Mouse (Mus musculus): ENCODE data around the gene Cry2.

The Cry2 gene

DNA sequence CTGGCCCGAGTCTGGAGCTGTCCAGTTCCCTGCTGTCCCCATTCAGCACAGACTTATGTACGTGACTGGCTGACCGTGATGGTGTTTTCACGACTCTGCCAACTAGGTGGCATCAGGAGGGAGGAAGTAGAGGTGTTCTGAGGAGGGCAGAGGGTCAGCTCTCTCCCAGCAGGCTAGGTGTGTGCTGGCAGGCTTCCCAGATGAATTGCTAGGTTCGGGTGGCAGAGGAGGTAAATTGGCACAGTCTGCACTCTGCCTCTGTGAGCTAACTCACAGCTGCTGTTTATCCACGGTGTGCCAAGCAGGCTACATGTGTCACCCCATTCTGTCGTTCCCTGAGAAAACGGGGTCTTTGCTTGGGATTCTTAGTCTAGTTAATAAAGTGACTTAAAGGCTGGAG lies 12.8 kb upstream of the Cry2 start:
- in situ Hi-C loops (cut with MboI, MseI) = loop anchor here (5.0 kb wide), 1 partner anchor 474 kb away; no protein-coding TSS in a partner anchor

DNA sequence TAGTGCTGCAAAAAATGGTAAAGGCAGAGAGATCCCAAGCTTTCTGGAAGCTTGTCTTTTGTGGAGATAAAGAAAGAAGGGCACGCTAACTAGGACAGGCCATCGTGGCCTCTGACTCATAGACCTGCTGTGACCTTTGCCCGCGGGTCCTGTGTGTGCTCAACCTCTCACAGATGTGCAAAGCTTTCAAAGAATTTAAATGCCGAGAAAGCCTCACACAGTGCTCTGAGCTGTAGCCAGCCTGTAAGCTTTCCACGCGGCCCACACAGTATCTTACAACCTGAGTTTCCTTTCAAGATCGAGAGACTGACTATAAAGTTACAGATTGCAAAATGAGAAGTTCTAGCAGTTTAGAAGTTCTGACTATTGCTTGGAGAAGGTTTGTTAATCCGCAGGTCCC lies 12.0 kb upstream of the Cry2 start:
- in situ Hi-C loops (cut with MboI, MseI) = loop anchor here (5.0 kb wide), 1 partner anchor 474 kb away; no protein-coding TSS in a partner anchor

DNA sequence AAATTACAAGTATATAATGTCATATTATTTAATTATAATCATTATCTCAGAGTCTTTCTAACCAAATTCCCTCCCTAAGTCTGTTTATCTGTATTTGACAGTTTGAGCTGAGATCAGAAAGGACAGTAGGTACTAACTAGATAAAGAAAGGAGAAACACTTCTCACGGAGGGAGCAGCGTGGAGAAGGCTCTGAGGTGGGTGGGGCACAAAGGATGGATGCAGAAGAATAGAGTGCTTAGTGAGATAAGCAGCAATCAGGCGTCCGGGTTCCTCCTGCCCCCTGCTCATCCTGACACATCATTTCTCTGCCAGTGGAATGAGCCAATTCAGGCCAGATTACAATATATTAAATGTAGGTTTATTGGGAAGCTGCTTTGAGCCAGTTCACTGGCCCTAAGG lies 10.5 kb upstream of the Cry2 start:
- in situ Hi-C loops (cut with MboI, MseI) = no loop called here

DNA sequence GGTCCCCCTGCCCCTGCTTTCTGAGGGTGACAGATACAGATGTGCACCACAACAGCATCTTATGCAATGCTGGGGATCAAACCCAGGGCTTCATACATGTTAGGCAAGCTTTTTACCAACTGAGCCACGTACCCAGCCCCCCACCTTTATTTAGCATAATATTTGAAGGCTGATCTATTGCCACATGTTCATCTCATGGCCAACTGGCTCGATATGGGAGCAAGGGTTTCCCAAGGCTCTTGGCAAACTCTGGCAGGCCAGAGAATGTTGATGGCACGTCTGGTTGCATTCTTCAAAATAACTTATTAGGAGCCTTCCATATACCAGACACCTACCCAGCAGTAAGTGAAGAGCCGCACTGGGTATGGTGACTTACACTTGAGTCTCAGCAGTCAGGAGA lies 9.5 kb upstream of the Cry2 start:
- in situ Hi-C loops (cut with MboI, MseI) = no loop called here

DNA sequence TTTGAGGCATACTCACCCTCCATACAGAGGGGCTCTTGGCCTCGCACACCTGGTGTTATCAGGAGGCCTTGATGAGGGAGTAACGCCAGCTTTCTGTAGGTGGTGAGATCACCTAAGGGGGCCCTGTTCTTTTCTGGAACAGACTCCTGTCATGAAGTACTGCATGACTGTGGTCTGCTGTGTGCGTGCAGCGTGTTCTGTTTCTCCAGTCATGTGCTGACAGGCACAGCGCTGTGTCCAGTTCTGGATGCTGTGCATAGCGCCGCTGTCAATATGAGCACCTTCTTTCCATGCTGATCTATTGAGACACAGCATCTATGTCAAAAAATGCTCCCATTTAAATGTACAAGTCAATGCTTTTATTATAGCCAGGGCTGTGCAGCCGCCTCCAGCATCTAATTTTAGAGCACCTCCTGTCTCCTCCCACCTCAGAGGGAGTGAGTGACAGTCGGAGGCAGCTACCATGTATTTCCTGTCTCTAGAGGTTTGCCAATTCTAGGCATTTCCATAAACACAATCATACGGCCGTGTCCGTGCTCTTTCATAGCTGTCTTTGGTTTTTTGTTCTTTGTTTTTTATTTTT lies 8.7 kb upstream of the Cry2 start:
- in situ Hi-C loops (cut with MboI, MseI) = no loop called here

DNA sequence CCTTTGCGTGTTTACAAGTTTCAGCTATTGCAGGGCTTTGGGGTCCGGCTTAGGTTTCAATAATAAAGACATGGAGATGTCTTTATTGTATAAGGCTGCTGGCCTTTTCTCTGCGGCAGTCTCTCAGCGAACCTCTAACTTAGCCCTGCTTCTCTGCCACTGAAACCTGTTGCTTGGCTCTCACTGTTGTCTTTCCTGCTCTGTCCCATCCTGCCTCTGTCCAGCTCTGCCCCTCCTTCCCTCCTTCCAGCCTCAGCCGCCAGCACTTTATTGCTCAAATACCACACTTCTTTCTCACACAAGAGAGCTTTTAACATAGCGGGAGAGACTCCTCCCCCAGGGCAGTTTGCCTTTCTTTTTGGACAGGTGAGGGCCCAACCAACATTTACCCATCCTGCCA lies 6.6 kb upstream of the Cry2 start:
- in situ Hi-C loops (cut with MboI, MseI) = no loop called here

DNA sequence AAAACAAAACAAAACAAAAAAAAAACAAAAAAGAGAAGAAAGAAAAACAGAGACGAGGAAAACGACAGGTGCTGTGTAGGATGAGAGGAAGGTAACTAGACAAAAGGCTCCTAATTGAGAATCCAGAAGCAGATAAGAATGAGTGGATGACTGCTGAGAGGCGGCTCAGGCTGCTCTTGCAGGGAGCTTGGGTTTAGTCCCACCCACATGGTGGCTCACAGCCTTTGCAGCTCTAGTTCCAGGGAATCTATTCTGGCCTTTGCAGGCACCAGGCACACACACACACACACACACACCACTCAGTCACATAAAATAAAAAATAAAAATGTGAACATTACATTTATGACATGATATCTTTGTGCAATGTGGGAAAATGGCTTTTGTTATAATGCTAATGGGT lies 4.7 kb upstream of the Cry2 start:
- in situ Hi-C loops (cut with MboI, MseI) = loop anchor here (5.0 kb wide), 1 partner anchor 61 kb away; no protein-coding TSS in a partner anchor

DNA sequence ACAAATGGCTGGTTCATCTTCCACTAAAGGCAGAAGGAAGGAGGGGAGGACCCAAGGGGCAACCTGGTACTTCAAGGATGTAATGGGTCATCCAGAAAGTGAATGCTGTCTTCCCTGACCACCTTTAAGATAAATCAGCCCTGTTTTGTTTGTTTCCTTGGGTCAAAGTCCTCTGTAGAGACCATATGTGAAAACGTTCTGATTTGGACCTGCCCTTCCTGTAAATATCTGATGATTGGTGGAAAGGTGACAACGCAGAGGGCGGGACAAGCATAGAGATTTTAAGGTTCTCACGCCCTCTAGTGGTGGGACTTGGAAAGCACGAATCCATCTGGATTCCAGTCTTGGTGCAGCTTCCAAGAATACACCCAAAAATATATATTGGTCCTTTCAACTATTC lies 4.0 kb upstream of the Cry2 start:
- in situ Hi-C loops (cut with MboI, MseI) = loop anchor here (5.0 kb wide), 1 partner anchor 61 kb away; no protein-coding TSS in a partner anchor

DNA sequence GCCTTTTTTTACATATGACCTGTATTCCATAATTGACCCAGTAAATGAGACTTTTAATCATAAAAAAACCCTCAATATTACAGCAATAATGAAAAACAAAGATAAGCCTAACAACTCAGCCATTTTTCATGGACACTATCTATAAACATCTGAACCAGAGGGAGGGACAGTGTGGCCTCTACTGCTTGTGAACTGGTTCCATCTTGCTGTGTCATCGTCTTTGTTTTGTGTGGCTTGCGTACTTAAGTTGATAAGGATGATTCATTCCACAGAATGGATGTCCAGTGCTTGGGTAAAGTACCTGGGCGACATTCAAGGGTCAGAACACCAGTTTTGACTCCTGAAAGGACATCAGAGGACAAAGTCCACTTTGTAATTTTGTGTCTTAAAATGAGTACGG lies 3.5 kb upstream of the Cry2 start:
- in situ Hi-C loops (cut with MboI, MseI) = loop anchor here (5.0 kb wide), 1 partner anchor 60 kb away; no protein-coding TSS in a partner anchor

DNA sequence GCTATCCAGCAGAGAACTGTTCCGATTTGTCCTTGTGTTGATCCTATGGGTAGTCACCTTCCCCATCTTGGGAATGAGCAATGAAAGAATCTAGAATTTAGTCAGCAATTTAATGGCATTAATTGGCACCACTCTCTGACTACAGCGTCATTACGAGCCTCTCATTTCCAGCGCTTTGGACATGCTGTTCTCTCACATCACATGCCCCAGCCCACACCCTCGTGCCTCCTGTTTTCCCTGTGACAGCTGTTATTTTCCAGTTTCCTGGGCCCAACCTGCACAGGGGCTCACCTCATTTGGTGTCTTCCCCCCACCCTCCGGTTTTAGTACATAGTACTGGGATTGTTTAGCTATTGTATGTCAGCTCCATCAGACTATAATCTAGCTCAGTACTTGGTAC lies 1.2 kb upstream of the Cry2 start:
- in situ Hi-C loops (cut with MboI, MseI) = loop anchor here (5.0 kb wide), 1 partner anchor 58 kb away; no protein-coding TSS in a partner anchor

DNA sequence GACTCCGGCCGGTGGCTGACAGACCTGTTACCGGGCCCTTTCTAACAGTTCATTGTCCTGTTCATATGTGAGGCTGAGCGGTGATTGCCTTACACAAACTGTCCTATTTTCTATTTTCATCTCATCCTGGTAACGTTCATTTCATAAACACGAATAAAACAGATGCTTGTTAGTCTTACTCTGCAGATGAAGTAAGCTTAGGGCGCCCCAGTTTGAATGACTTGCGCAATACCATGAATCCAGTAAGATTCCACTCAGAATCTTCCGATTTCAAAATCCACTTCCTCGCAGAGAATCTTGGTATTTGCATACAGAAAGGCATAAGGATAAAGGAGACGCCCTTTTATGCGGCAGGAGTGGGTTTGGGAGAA lies 517 bp upstream of the Cry2 start:
- in situ Hi-C loops (cut with MboI, MseI) = no loop called here

DNA sequence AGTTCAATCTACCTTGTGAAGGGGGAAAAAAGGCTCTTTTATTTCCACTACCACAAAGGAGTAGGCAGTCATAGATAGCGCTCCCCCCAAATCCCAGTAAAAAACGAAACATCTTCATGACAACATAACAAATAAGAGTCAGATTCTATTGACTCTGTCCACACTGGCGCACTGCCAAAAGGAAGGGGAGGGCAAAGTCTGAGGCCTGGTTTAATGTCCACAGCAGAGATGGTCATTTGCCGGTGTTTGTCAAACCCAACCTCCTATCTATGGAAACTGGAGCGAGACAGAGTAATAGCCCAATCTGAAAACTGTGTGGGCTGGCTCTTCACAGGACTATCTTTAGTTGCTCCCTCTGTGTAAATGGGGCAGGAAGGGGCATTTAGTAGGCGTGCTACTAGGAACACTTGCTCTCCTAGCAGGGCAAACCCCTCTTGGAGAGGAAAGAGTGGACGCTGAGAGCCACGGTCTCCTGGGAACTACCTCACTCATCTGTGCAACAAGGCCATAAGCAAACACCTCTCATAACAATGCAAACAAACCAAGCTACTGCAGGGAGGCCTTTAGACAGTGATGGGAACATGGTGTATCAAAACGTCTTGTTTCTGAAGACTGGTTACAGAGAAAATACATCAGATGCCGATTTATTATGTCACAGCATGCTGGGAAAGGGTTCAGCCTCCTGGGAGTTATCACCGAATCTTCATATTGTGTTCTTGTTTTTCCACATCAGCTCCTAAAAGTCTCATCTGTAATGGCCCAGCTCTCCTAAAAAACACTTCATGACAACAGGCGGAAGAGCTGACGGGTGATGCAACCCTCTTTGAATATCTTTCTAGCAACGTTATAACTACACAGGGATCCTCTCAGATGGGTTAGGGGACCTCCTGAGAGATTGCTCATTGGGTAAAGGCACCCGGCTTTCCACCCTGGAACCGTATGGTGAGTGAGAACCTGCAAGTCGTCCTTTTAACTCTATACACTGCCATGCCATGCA lies 1.2 kb downstream of the Cry2 start:
- in situ Hi-C loops (cut with MboI, MseI) = no loop called here

DNA sequence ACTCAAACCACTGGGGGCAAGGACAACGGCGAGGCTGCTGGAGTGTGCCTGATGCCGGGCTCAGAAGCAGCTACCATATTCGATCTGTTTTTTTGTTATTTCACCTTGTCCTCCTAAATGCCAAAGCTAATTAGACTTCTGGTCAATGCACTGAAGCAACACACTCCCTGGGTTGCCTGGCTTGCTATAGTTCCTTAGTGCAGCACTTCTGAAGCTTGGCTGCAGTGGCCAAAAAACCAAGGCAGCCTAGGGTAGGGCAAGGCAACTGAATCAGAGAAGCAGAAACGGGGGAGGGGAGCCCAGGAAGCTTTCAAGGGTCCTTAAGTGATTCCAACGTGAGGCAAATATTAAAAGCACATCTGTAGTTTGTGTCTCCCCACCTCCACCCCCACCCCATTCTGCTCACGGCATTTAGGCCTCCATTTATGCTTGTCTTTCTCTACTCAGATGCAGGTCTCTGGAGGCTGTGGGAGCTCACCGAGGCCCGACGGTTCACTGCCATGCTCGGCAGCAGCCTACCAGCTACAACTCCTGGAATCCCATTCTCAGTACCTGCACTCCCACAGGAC lies 2.1 kb downstream of the Cry2 start:
- in situ Hi-C loops (cut with MboI, MseI) = no loop called here

DNA sequence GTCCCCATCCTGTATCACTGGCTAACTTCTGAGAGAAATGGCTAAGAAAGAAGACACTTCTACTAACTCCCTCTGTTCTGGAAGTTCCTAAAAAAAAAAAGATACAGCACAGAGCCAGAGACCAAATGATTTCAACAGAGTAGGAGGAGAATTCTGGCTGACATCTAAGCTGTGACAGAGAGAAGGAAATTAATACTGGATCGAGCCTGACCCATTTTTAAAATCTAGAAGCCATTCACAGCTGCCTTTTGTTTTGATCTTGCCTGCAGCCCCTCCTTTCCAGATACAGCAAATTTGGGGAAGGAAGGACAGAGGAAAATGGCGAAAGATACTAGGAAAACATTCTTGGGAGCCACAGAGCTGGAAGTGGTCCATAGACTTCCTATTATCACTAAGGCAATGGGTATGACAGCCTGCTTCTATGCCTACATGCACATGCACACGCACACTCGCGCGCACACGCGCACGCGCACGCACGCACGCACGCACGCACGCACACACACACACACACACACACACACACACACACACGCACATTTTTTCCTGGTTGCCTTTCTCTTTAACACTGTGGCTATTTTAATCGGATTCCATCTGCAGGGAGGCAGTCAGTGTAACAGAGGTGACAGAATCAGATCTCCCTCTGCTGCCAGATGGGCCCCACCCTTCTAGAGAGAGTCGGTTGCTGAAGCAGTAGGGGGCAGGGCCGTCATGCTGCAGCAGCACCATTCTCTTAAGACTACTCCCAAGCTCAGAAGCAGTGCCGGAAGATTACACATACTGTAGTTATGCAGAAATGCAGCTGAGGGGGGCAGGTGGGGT lies 2.9 kb downstream of the Cry2 start:
- in situ Hi-C loops (cut with MboI, MseI) = no loop called here

DNA sequence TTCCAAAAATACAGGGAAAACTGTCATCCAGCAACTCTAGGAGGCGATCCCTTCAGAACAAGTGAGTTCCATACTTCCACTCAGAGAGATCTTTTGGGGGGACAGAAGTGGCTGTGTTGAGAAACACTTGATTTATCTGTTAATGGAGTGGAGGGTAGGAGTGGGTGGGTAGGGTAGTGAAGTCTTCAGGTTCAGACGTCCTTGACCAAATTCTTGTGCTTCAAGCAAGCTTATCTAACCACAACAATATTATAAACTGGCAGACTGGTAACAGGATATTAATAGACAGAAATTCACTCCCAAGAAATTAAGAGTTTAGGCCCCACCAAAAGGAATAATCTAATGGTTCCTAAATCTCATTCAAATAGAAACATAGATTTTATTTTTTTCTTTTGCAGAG lies 3.8 kb downstream of the Cry2 start:
- in situ Hi-C loops (cut with MboI, MseI) = no loop called here

DNA sequence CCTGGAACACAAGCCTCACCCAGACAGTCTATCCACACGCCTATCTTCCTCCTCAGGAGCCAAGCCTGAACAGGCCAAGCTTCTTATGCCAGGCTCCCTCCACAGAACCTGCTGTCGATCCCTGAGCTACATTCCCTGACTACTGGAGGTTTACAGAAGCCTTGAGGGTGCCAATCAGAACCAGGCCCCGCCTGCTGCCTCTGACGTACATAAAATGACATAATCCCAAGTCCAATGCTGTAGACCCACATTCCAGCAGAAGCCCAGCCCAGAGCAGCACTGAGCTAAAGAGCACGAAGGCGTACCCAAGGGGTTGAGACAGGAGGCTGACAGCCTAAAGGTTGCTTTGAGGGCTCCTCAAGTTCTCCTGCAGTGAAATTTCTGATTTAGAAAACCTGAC lies 6.0 kb downstream of the Cry2 start:
- in situ Hi-C loops (cut with MboI, MseI) = no loop called here

DNA sequence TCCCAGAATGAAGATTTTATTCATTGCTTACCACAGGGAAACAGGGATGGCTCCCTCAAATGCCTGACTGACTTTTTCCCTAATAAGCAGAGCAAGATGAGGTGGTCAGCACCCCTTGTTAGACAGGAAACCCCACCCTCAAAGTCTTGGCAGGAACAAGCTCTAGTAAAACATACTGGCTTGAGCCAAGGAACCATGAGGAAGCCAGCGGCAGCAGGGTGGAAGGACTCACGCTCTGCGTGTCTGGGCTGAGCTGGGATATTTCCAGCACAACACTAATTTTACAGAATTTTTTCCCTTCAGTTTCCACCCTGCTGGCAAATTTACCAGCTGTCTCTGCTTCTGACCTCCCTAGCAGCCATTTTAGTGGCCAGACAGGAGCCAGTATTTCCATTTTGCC lies 7.4 kb downstream of the Cry2 start:
- in situ Hi-C loops (cut with MboI, MseI) = no loop called here

DNA sequence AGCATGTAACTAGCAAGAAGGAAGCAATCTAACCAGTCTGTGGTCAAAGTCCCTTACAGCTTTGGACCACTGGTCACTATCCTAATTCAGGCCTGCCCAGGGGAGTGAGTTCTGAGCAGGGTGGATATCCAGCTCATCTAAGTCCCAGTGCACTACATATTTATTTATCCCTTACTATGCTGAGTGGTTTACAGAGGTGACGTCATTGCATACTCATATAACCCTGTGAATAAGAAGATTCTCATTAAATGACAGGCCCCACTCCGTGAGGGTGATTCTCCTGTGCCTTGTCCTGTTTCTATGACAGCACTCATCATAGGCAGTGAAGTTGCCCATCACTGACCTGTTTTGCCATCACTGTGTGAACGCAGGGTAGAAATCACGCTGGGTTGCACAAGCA lies 8.5 kb downstream of the Cry2 start:
- in situ Hi-C loops (cut with MboI, MseI) = no loop called here

DNA sequence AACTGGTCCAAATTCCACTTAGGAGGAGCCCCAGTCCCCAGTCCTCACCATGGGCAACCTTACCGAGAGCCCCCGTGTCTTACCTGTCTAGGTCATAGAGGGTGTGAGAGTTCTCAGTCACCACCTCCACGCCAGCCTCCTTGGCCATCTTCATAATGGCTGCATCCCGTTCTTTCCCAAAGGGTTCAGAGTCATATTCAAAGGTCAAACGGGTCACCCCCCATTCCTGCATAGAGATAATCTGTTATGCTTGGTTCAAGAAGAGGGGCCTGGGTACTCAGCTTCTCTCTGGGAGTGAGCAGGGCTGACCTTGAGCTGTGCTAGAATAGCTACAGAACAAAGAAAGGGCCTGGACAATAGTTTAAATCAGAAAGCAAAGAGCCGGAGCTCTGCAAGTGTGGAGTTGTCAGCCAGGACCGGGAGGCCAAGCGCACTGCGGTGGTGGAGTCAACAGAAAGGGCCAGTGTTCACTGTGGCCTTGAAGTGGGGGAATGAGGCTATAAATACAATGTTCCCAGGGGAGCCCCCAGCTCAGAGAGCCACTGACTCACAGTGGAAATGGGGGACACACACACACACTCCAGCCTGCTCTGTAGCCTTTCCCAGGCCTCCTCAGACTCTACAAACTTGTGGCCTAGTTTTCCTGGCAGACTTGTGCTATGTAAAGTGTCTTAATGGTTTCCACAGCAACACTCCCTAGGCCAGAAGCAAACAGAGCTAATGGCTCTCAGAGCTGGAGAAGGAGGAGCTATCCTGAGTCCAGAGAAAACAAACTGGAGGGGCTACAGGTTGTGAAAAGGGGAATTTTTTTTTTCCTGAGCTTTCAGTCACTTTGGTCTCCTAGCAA lies 9.2 kb downstream of the Cry2 start:
- in situ Hi-C loops (cut with MboI, MseI) = loop anchor here (25.0 kb wide), 1 partner anchor 1687 kb away; the partner anchor contains the start of gene Fnbp4

DNA sequence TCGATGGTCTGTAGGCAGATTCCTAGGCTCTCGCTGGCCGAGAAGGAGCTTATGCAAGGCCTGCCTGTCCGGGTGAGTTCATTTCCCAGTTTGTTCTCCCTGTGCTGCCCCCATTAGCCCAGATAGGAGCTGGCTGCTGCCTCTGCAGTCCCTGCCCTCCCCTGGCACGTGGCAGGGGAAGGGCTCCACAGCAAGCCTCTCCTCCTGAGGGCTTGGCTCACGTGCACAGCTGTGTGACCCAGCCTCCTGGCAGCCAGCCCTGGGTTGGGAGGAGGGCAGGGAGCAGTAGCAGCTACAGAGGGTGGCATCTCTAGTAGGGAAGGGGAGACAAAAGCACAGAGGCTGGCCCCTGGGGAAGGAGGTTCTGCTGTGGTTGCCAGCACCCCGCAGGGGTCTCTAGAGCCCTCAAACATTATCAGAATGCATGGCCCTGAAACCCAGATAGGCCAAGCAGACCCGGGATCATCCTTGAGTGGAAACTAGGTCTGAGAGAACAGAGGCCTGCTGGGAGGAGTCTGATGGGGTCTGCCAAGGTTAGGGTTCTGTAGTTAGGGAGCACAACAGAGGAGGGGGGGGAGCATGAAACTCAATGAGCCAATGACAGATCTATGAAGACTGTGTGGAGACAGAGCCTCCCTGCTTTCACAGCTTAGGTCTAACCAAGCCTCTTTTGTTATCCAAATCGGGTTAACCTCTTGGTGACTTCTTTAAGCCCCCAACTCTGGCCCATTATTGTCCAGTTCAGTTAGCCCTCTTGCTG lies 10.0 kb downstream of the Cry2 start:
- in situ Hi-C loops (cut with MboI, MseI) = loop anchor here (25.0 kb wide), 1 partner anchor 1687 kb away; the partner anchor contains the start of gene Fnbp4
